Mouse (Mus musculus) embryonic facial prominence, embryonic 13.5 days (tissue): Measurements from ENCODE around the gene Lypla2. TPM values are rescaled to one million over a fixed set of nuclear protein-coding genes. Genes with fewer than 3 reads are reported as not detected.

Experiments used
- ATAC-seq: fragments of 200-750 bp; cut with Nextera tagmentation; 2 replicates; pipeline ENCODE4 v1.8.0; 2017; ENCODE audit warnings: low read depth; ENCODE audit not compliant: insufficient number of reproducible peaks, insufficient read depth, low FRiP score, low TSS enrichment
- H3K27ac ChIP-seq: fragments of 300-500 bp; sonication (generic); 2 replicates; pipeline ENCODE4 v1.5.1; 2015; ENCODE audit warnings: moderate library complexity, mild to moderate bottlenecking, inconsistent platforms
- H3K27me3 ChIP-seq: fragments of 300-500 bp; sonication (generic); 2 replicates; pipeline ENCODE4 v1.6.1; 2015; ENCODE audit warnings: mild to moderate bottlenecking, inconsistent platforms
- H3K36me3 ChIP-seq: fragments of 300-500 bp; sonication (generic); 2 replicates; pipeline ENCODE4 v1.6.1; 2015; ENCODE audit warnings: mild to moderate bottlenecking, inconsistent platforms
- H3K4me1 ChIP-seq: fragments of 300-500 bp; sonication (generic); 2 replicates; pipeline ENCODE4 v1.6.1; 2015; ENCODE audit warnings: inconsistent platforms
- H3K4me2 ChIP-seq: fragments of 300-500 bp; sonication (generic); 2 replicates; pipeline ENCODE4 v1.6.1; 2015; ENCODE audit warnings: moderate library complexity, mild to moderate bottlenecking, inconsistent platforms
- H3K4me3 ChIP-seq: fragments of 300-500 bp; sonication (generic); 2 replicates; pipeline ENCODE4 v1.5.1; 2015; ENCODE audit warnings: mild to moderate bottlenecking, inconsistent platforms
- H3K9ac ChIP-seq: fragments of 300-500 bp; sonication (generic); 2 replicates; pipeline ENCODE4 v1.6.1; 2015; ENCODE audit warnings: mild to moderate bottlenecking, inconsistent platforms
- H3K9me3 ChIP-seq: fragments of 300-500 bp; sonication (generic); 2 replicates; pipeline ENCODE4 v1.6.1; 2016; ENCODE audit warnings: inconsistent platforms
- WGBS: fragments of 180-500 bp; shearing (Covaris S2); methylation state at CpG from one replicate; pipeline ENCODE4 v1.1.7; 2015; ENCODE audit warnings: mixed read lengths; 5-methylcytosine and 5-hydroxymethylcytosine counted together
- polyA plus RNA-seq: library from polyadenylated mRNA; unstranded; fragments of >200 nt; fragmentation: Nextera tagmentation; extraction: Ambion mirVana; gene quantifications from 2 replicates; pipeline ENCODE4 v1.2.1, GENCODE M21; 2015

Gene Lypla2
- polyA plus RNA-seq: 105 and 117 TPM in 2 replicates

DNA sequence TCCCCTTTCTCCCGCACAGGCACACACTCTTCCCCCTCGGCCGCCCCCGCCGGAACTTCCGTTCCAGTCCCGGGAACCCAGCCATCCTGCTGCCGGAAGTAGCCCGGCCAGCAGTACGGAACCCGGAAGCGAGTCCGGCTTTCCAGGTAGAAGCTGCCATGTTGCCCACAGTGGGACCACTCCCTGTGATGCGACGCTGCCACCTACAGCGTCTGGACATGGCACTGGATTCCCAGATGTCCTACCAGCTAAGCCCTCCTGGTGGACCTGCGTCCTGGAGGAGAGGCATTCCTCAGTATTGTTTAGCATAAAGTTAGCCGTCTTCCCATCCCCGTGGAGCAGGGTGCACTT, at the start of gene Lypla2:
Gene Lypla2 (minus strand): TSS at position 71 of the 351 bp plus-strand sequence.
- Histone ChIP-seq H3K4me1 (peaks cover 22% of the 10 kb centered on the region), H3K27ac (peak within 1 kb of the TSS; percentile 66), H3K9me3 (no peaks in the 10 kb centered on the region), H3K9ac (peak within 1 kb of the TSS; percentile 95), H3K4me3 (peak within 1 kb of the TSS; percentile 99), H3K36me3 (peaks cover 64% of the 10 kb centered on the region), H3K4me2 (peak within 1 kb of the TSS; percentile 97), H3K27me3 (no peaks in the 10 kb centered on the region)
- 1% methylated on average over 19 of the region's 19 CpGs for WGBS
- ATAC-seq: peak; percentile 44

DNA sequence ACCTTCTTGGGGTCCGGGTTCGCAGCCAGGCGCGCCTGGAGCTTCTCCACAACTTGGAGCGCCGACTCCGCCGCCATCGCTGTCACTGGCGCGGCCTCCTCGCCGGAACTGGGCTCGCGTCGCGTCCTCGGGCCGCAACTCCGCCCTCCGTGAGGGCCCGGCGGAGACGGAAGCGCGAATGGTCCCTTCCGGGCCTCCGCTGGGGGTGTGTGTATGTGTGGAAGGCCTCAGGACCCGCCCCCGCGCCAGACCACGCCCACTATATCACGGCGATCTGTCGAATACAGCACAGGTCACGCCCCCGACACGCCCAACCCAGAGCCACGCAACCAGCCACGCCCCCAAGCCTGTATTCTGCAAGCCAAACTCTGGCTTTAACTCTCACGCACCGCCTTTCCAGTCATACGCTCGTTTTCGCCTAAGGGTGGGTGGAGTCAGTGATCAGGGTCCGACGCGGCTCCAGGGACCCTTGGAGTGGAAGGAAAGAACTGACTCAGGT, 49.2 kb upstream of the Lypla2 start, which contains the start of gene Eloa:
Gene Eloa (minus strand): TSS at position 215 of the 499 bp plus-strand sequence.
- Histone ChIP-seq H3K9ac (peak within 1 kb of the TSS; percentile 99), H3K4me2 (peak within 1 kb of the TSS; percentile 84), H3K9me3 (no peaks in the 10 kb centered on the region), H3K27me3 (no peaks in the 10 kb centered on the region), H3K4me1 (peaks cover 11% of the 10 kb centered on the region), H3K27ac (peak within 1 kb of the TSS; percentile 88), H3K36me3 (no peaks in the 10 kb centered on the region), H3K4me3 (peak within 1 kb of the TSS; percentile 99)
- peak; percentile 99 for ATAC-seq
- WGBS: under 1% methylated on average over 48 of the region's 48 CpGs

GRCm38 (mm10) chr4:136020743-136021548, 48.5 kb upstream of the Lypla2 start:
- peak; percentile 59 for ATAC-seq
- WGBS: under 1% methylated on average over 40 of the region's 62 CpGs
- peak overlapping the region; percentile 99 for H3K4me3 ChIP-seq
- H3K36me3 ChIP-seq: no peaks in the 10 kb centered on the region
- H3K4me2 ChIP-seq: peak overlapping the region; percentile 84
- H3K27me3 ChIP-seq: no peaks in the 10 kb centered on the region
- no peaks in the 10 kb centered on the region for H3K9me3 ChIP-seq
- peaks cover 11% of the 10 kb centered on the region for H3K4me1 ChIP-seq
- H3K9ac ChIP-seq: peak overlapping the region; percentile 99
- peak overlapping the region; percentile 88 for H3K27ac ChIP-seq

DNA sequence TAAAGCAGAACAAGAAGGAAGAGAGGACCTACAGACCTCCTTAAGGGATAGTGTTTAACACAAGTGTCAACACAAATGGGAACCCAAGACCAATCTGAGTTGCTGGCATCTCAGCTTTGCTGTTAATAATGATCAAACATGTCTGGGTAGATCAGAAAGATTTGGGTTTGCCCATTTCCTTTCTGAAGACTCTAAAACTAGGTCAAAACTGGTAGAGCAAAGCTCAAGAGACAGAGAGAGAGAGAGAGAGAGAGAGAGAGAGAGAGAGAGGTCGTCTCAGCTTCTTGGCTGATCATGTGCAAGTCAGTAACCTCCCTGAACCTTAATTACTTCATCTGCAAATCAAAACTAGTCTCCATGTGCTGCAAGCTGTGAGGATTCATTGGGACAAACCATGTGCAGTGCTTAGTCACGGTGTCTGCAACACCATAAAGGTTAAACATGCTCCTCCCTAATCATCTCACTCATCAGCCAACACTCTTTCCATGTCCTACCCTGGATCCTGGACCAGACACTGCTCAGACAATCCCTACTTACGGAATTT, 43.7 kb upstream of the Lypla2 start:
- no peak for ATAC-seq
- no peak overlapping the region for H3K4me2 ChIP-seq
- no peak overlapping the region for H3K27ac ChIP-seq
- H3K36me3 ChIP-seq: peaks cover 28% of the 10 kb centered on the region
- peaks cover 11% of the 10 kb centered on the region for H3K4me1 ChIP-seq
- no peak overlapping the region for H3K4me3 ChIP-seq
- no peaks in the 10 kb centered on the region for H3K27me3 ChIP-seq
- H3K9ac ChIP-seq: no peak overlapping the region
- no peaks in the 10 kb centered on the region for H3K9me3 ChIP-seq
- WGBS: 76% methylated on average over 3 of the region's 3 CpGs

DNA sequence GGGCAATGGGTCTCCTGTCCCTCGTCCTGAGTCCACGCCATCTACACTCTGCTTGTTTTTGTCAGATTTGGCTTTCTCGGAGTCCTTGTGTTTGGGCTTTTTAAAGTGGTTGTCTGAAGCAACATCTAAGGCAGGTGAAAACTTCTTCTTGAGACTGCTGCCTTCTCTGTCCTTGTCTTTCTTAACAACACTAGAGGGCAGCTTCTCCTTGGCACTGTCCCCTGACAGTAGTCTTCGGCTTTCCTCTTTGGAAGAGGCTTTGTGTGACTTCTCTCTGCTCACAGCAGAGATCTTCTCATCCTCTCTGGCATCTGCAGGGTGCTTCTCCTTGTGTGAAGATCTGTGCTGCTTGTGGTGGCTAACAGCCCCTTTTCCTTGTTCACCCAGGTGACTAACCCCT, 38.2 kb upstream of the Lypla2 start:
- Histone ChIP-seq H3K4me1 (no peaks in the 10 kb centered on the region), H3K9ac (no peak overlapping the region), H3K4me3 (no peak overlapping the region), H3K9me3 (no peaks in the 10 kb centered on the region), H3K36me3 (peaks cover 79% of the 10 kb centered on the region), H3K27ac (no peak overlapping the region), H3K4me2 (no peak overlapping the region), H3K27me3 (no peaks in the 10 kb centered on the region)
- ATAC-seq: no peak
- WGBS: 89% methylated on average over 4 of the region's 4 CpGs

DNA sequence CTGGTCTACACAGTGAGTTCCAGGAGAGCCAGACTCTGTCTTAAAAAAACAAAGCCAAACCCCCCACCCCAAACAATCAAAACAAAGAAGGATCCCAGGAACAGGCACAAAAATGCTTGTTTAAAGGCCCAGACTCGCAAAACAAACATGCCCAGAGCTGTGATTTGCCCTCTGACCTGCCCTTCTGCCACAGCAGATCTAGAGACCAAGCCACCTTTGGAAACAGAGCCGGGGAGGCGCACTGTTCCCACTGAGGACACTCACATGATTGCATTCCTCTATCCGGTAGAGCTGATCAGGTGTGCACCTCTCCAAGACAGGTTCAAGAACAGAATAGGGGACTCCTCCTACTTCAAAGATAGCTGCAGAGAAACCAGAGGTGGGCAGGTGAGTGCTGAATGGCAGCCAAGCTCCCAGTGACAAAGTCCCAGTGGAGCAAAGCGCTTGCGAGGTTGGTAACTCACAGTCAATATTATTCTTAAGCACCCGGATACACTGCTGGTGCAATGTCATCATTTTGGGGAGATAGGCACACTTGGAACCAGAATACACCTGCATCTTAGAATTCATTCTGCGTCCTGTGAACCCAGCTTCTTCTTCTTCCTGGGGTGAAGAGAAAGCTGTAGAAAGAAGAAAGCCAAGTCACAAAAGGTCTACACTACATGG, 36.5 kb upstream of the Lypla2 start:
- H3K27me3 ChIP-seq: no peaks in the 10 kb centered on the region
- H3K4me2 ChIP-seq: no peak overlapping the region
- no peaks in the 10 kb centered on the region for H3K9me3 ChIP-seq
- H3K27ac ChIP-seq: no peak overlapping the region
- peaks cover 92% of the 10 kb centered on the region for H3K36me3 ChIP-seq
- ATAC-seq: no peak
- H3K9ac ChIP-seq: no peak overlapping the region
- no peak overlapping the region for H3K4me3 ChIP-seq
- 89% methylated on average over 8 of the region's 8 CpGs for WGBS
- no peaks in the 10 kb centered on the region for H3K4me1 ChIP-seq

DNA sequence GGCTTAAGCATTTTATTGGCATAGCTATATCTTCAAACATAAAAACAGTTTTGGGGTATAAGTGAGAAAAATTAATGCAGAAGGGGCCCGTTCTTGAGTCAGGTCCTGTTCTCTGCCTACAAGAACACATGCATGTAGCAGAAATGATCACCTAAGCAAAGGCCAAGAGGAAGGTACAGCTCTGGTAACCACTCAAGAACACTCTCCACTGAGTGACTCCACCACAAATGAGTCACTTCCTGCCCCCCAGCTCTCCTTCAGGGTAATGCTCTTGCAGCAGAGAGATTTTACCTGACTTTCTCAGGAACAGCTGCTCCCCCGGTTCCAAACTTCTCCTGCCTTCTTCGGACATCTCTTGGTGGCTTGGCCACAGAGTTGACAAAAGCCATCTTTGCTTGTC, 34.4 kb upstream of the Lypla2 start:
- no peak overlapping the region for H3K9ac ChIP-seq
- ATAC-seq: no peak
- no peak overlapping the region for H3K4me2 ChIP-seq
- no peak overlapping the region for H3K27ac ChIP-seq
- no peak overlapping the region for H3K4me3 ChIP-seq
- H3K36me3 ChIP-seq: peaks cover 94% of the 10 kb centered on the region
- H3K9me3 ChIP-seq: no peaks in the 10 kb centered on the region
- 92% methylated on average over 3 of the region's 3 CpGs for WGBS
- H3K4me1 ChIP-seq: no peaks in the 10 kb centered on the region
- no peaks in the 10 kb centered on the region for H3K27me3 ChIP-seq

GRCm38 (mm10) chr4:136004921-136005320, 32.5 kb upstream of the Lypla2 start:
- Histone ChIP-seq H3K4me3 (no peak overlapping the region), H3K9me3 (no peaks in the 10 kb centered on the region), H3K4me2 (no peak overlapping the region), H3K4me1 (no peaks in the 10 kb centered on the region), H3K36me3 (peaks cover 86% of the 10 kb centered on the region), H3K27me3 (no peaks in the 10 kb centered on the region), H3K9ac (no peak overlapping the region), H3K27ac (no peak overlapping the region)
- 88% methylated on average over 2 of the region's 2 CpGs for WGBS
- no peak for ATAC-seq

- no peaks in the 10 kb centered on the region for H3K27me3 ChIP-seq
- no peak for ATAC-seq
- H3K4me2 ChIP-seq: no peak overlapping the region
- H3K9ac ChIP-seq: no peak overlapping the region
- H3K9me3 ChIP-seq: no peaks in the 10 kb centered on the region
- H3K27ac ChIP-seq: no peak overlapping the region
- no peak overlapping the region for H3K4me3 ChIP-seq
- no peaks in the 10 kb centered on the region for H3K4me1 ChIP-seq
- 89% methylated on average over 5 of the region's 5 CpGs for WGBS
- peaks cover 78% of the 10 kb centered on the region for H3K36me3 ChIP-seq
Observed at GRCm38 (mm10) chr4:136004107-136004675, 31.8 kb upstream of the Lypla2 start.

DNA sequence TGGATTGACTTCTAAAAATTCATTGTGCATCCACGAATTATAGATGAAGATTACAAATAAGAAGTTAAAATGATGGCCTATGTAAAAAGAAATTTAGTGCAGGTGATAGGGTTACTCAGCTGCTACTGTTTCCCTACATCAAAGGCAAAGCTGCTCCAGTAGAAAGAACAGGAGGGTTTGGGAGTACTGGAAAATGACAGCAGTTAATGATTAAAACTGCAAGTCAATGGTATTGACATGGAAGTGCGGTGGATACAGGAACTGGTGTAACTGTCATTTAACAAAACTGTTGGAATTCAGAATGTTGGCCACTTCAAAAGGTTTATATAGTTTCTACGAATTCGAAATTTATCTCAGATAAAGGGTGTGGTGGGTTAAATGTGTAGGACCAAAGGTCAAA, 22.7 kb upstream of the Lypla2 start:
- H3K36me3 ChIP-seq: no peaks in the 10 kb centered on the region
- WGBS: 80% methylated on average over 4 of the region's 4 CpGs

DNA sequence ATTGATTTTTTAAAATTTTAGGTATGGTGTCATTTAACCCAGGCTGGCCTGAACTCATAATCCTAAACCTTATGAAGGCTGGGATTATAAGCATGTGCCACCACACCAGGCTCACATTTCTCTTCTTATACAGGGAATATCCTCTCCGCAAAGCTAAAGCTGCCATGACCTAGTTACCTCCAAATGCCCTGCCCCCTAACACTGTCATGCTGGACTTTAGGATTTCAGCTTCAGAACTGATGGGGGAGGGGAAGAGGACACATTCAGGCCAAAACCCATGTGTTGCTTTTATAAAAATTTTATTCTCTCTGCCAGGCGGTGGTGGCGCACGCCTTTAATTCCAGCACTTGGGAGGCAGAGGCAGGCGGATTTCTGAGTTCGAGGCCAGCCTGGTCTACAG, 21.5 kb upstream of the Lypla2 start:
- Histone ChIP-seq H3K36me3 (no peaks in the 10 kb centered on the region), H3K4me3 (no peak overlapping the region), H3K4me1 (no peaks in the 10 kb centered on the region), H3K4me2 (no peak overlapping the region), H3K9me3 (peaks cover 10% of the 10 kb centered on the region; the same call in 1 of the 2 replicates), H3K27me3 (no peaks in the 10 kb centered on the region), H3K27ac (no peak overlapping the region), H3K9ac (no peak overlapping the region)
- ATAC-seq: no peak
- WGBS: 95% methylated on average over 6 of the region's 6 CpGs

More for the DNA sequence above, 22.7 kb upstream of the Lypla2 start:
- Histone ChIP-seq H3K9ac (no peak overlapping the region), H3K4me3 (no peak overlapping the region), H3K27me3 (no peaks in the 10 kb centered on the region), H3K4me2 (no peak overlapping the region), H3K27ac (no peak overlapping the region), H3K4me1 (no peaks in the 10 kb centered on the region), H3K9me3 (peaks cover 10% of the 10 kb centered on the region; the same call in 1 of the 2 replicates)
- ATAC-seq: no peak
